Mouse (Mus musculus) spleen, adult 18-20 months (tissue): Measurements from ENCODE around the gene Gm20388.

Source experiments
- DNase-seq, 2 experiments: peaks; one replicate each; pipeline ENCODE4 v3.0.0; 2022; ENCODE audit warnings: mixed read lengths in 2 of 2

Gene Gm20388

GRCm38 (mm10) chr8:122969964-122970620 is 3059.5 kb downstream of the Gm20388 start:
- no peak for DNase-seq

- no peak for DNase-seq
Observed at GRCm38 (mm10) chr8:122976046-122976445, 3065.4 kb downstream of the Gm20388 start.

GRCm38 (mm10) chr8:122979424-122979823 is 3068.8 kb downstream of the Gm20388 start:
- DNase-seq = no peak

- DNase-seq = no peak
Observed at GRCm38 (mm10) chr8:122979865-122980509, 3069.3 kb downstream of the Gm20388 start.

GRCm38 (mm10) chr8:122981646-122982045 is 3071.0 kb downstream of the Gm20388 start:
- no peak for DNase-seq

- DNase-seq = no peak
Observed at GRCm38 (mm10) chr8:122983178-122983942, 3072.7 kb downstream of the Gm20388 start.

GRCm38 (mm10) chr8:122984175-122984574 is 3073.5 kb downstream of the Gm20388 start:
- no peak for DNase-seq

GRCm38 (mm10) chr8:122986501-122987184 is 3076.0 kb downstream of the Gm20388 start:
- DNase-seq = peak in 1 of 2 experiments; percentile 29

- DNase-seq = no peak
Observed at GRCm38 (mm10) chr8:122987255-122987654, 3076.6 kb downstream of the Gm20388 start.

GRCm38 (mm10) chr8:122988955-122989354 is 3078.3 kb downstream of the Gm20388 start:
- no peak for DNase-seq

- DNase-seq = no peak
Observed at GRCm38 (mm10) chr8:122989976-122990375, 3079.3 kb downstream of the Gm20388 start.

- DNase-seq = no peak
Observed at GRCm38 (mm10) chr8:122991368-122991767, 3080.7 kb downstream of the Gm20388 start.

GRCm38 (mm10) chr8:122992296-122992695 is 3081.7 kb downstream of the Gm20388 start:
- no peak for DNase-seq

GRCm38 (mm10) chr8:122993031-122993430 is 3082.4 kb downstream of the Gm20388 start:
- DNase-seq = no peak

GRCm38 (mm10) chr8:122993740-122994139 is 3083.1 kb downstream of the Gm20388 start:
- DNase-seq = no peak

- no peak for DNase-seq
Observed at GRCm38 (mm10) chr8:122997963-122998362, 3087.3 kb downstream of the Gm20388 start.

GRCm38 (mm10) chr8:123000311-123000710 is 3089.7 kb downstream of the Gm20388 start:
- no peak for DNase-seq

- no peak for DNase-seq
Observed at GRCm38 (mm10) chr8:123004033-123004922, 3093.6 kb downstream of the Gm20388 start.

GRCm38 (mm10) chr8:123005328-123005727 is 3094.7 kb downstream of the Gm20388 start:
- DNase-seq = no peak

GRCm38 (mm10) chr8:123005805-123006204 is 3095.2 kb downstream of the Gm20388 start:
- no peak for DNase-seq

GRCm38 (mm10) chr8:123011321-123011720 is 3100.7 kb downstream of the Gm20388 start:
- no peak for DNase-seq

- no peak for DNase-seq
Observed at GRCm38 (mm10) chr8:123014429-123014828, 3103.8 kb downstream of the Gm20388 start.
